Mouse (Mus musculus) forebrain, embryonic 13.5 days (tissue): ENCODE measurements around the gene Fgfr1op2. TPM values are rescaled to one million over a fixed set of nuclear protein-coding genes. Genes with fewer than 3 reads are reported as not detected.
A peak's percentile ranks its signal among the peaks of the same experiment; 100 is the strongest.
"Not testable (repeated sequence)": the region's sequence is repeated elsewhere in the genome, so short reads cannot be mapped to it uniquely, and the experiment has no call there.

Experiments used
- ATAC-seq: fragments of 200-750 bp; cut with Nextera tagmentation; 2 replicates; pipeline ENCODE4 v1.8.0; 2017
- H3K27ac ChIP-seq: fragments of 300-500 bp; sonication (generic); 2 replicates; pipeline ENCODE4 v1.5.1; 2015; ENCODE audit warnings: inconsistent platforms, mild to moderate bottlenecking, moderate library complexity
- H3K27me3 ChIP-seq: fragments of 300-500 bp; sonication (generic); 2 replicates; pipeline ENCODE4 v1.6.1; 2015; ENCODE audit warnings: mild to moderate bottlenecking, inconsistent platforms
- H3K36me3 ChIP-seq: fragments of 300-500 bp; sonication (generic); 2 replicates; pipeline ENCODE4 v1.6.1; 2015; ENCODE audit warnings: mild to moderate bottlenecking, inconsistent platforms; ENCODE audit not compliant: poor library complexity, severe bottlenecking
- H3K4me1 ChIP-seq: fragments of 300-500 bp; sonication (generic); 2 replicates; pipeline ENCODE4 v1.6.1; 2015; ENCODE audit warnings: inconsistent platforms
- H3K4me2 ChIP-seq: fragments of 300-500 bp; sonication (generic); 2 replicates; pipeline ENCODE4 v1.6.1; 2015; ENCODE audit warnings: inconsistent platforms, mild to moderate bottlenecking, moderate library complexity
- H3K4me3 ChIP-seq: fragments of 300-500 bp; sonication (generic); 2 replicates; pipeline ENCODE4 v1.5.1; 2015; ENCODE audit warnings: mild to moderate bottlenecking, inconsistent platforms
- H3K9ac ChIP-seq: fragments of 300-500 bp; sonication (generic); 2 replicates; pipeline ENCODE4 v1.6.1; 2015; ENCODE audit warnings: mild to moderate bottlenecking, inconsistent platforms
- H3K9me3 ChIP-seq: fragments of 300-500 bp; sonication (generic); replicated peaks from 2 replicates; pipeline ENCODE4 v1.6.1; 2016; ENCODE audit warnings: inconsistent platforms
- WGBS: fragments of 180-500 bp; shearing (Covaris S2); methylation state at CpG from one replicate; pipeline ENCODE4 v1.1.7; 2015; 5-methylcytosine and 5-hydroxymethylcytosine counted together
- polyA plus RNA-seq: library from polyadenylated mRNA; unstranded; fragments of >200 nt; fragmentation: Nextera tagmentation; extraction: Ambion mirVana; gene quantifications from 2 replicates; pipeline ENCODE4 v1.2.1, GENCODE M21; 2015

Fgfr1op2 gene
- polyA plus RNA-seq, 1 experiment from 2014 or later = 64.5 TPM

DNA sequence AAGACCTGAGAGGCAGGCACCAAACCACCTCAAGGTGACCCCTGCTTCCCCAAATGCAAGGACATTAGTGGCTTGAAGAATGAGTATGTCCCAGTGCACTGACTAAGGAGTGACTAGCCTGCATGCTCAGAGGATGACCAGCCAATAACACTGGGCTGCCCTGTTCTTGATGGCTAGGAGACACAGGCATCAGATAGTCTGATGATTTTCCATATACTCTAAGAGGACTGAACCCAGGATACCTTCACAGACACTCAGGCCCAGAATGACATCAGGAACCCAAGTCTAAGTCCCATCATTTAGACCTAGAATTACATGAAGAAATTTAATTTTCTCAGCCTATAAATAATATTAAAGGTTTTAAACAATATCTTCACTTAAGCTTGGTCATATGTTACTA, 25.7 kb upstream of the Fgfr1op2 start:
- Histone ChIP-seq H3K4me2 (no peak overlapping the region), H3K27ac (no peak overlapping the region), H3K4me3 (no peak overlapping the region), H3K36me3 (peaks cover 88% of the 10 kb centered on the region), H3K9me3 (no peaks in the 10 kb centered on the region), H3K27me3 (no peaks in the 10 kb centered on the region), H3K9ac (no peak overlapping the region), H3K4me1 (no peaks in the 10 kb centered on the region)
- ATAC-seq = no peak

DNA sequence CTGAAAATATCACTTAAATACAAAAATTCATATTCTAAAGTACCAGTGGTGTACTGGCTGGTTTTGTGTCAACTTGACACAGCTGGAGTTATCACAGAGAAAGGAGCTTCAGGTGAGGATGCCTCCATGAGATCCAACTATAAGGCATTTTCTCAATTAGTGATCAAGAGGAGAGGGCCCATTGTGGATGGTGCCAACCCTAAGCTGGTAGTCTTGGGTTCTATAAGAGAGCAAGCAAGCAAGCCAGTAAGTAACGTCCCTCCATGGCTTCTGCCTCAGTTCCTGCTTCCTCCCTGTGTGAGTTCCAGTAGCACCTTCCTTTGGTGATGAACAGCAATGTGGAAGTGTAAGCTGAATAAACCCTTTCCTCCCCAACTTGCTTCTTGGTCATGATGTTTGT, 14.5 kb upstream of the Fgfr1op2 start:
- not testable (repeated sequence) for H3K4me3 ChIP-seq, H3K27me3 ChIP-seq, H3K9me3 ChIP-seq, ATAC-seq, H3K9ac ChIP-seq, H3K4me2 ChIP-seq, H3K27ac ChIP-seq, H3K4me1 ChIP-seq
- H3K36me3 ChIP-seq = peaks cover 60% of the 10 kb centered on the region
- WGBS = 80% methylated on average over 1 of the region's 1 CpGs

DNA sequence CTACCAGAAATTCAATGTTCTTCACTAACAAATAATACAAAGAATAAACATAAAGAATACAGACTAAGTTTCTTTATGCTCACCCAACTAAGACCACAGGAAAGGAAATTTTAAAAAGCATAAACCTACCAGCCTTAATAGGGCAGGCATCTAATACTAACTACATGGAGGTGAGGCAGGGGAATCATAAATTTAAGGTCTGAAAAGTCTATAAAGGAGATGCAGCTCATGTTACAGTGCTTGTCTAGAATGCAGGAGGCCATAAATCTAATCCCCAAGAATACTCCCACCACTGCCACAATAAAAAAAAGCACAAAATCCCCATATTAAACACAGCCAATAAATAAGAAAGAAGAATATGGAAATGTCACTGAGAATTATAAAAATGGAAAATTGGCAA, 4.9 kb upstream of the Fgfr1op2 start:
- H3K4me1 ChIP-seq = peaks cover 22% of the 10 kb centered on the region
- no peaks in the 10 kb centered on the region for H3K9me3 ChIP-seq
- ATAC-seq = no peak
- H3K4me2 ChIP-seq = no peak overlapping the region
- H3K9ac ChIP-seq = no peak overlapping the region
- no peaks in the 10 kb centered on the region for H3K27me3 ChIP-seq
- no peak overlapping the region for H3K4me3 ChIP-seq
- no peak overlapping the region for H3K27ac ChIP-seq
- H3K36me3 ChIP-seq = 0 out of 2 replicates have a peak, but pooled peaks cover 9% of the 10 kb centered on the region

DNA sequence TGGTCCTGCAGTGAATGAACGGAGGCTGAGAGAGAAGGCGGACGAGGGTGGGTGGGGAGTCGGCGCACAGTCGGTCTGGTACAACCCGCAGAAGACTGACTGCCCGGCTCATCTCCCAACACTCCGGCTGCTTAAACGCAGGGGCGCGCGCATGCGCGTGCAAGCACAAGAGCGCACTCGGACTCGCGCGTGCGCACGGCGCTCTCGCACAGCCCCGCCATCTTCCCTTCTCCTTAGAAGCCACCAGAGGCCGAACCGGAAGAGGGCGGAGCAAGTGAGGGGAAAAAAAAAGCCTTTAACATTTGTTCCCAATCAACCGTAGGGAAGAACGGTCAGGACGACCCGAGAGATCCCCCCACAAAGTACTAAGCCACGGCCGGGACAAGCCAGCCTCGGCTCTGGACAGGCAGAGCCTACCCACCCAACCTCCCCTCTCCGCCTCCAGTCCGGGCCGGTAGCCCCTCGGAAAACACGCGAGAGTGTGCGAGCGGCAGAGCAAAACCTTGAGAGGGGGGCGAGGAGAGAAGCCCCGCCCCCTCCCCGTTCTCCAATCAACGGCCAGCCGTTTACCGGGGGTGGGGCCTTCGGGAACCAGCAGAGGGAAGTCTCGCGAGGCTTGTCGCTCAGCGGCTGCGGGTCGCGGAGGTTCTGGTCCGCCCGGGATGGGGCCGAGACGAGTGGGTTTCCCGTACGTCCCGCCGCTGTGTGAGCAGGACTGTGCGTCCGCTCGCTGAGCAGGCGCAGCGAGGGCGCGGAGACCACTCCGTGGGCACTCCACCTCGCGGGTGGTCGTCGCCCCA, 507 bp downstream of the Fgfr1op2 start, which contains the start of gene Ints13:
Ints13 (minus strand) TSS at position 526 of the 800 bp plus-strand sequence.
- Histone ChIP-seq H3K4me3 (peak within 1 kb of the TSS; percentile 92), H3K9me3 (no peaks in the 10 kb centered on the region), H3K27ac (peak within 1 kb of the TSS; percentile 93), H3K27me3 (no peaks in the 10 kb centered on the region), H3K36me3 (no peaks in the 10 kb centered on the region), H3K4me1 (peaks cover 35% of the 10 kb centered on the region), H3K9ac (peak within 1 kb of the TSS; percentile 93), H3K4me2 (peak within 1 kb of the TSS; percentile 84)
- ATAC-seq = peak; percentile 96
- WGBS = under 1% methylated on average over 70 of the region's 77 CpGs

DNA sequence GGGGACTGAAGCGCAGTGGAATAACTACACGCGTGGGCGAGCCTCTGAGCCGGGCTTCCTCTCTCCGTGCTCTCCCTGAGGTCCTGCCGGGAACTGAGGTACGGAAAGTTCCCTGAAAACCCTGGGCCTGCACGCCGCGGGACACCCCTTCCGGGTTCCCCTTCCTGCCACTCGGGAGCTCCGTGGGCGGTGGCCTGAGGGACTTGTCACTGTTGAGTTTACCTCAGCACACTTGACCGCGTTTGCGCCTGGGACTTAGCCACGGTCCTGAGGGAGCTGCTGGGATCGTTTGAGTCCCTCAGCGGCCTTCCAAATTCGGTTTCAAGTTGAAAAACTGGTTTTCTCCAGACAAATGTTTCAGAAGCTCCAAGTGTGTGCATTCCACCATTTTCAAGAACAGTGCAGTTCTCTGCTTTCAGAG, 1.1 kb downstream of the Fgfr1op2 start:
- 1% methylated on average over 22 of the region's 22 CpGs for WGBS

DNA sequence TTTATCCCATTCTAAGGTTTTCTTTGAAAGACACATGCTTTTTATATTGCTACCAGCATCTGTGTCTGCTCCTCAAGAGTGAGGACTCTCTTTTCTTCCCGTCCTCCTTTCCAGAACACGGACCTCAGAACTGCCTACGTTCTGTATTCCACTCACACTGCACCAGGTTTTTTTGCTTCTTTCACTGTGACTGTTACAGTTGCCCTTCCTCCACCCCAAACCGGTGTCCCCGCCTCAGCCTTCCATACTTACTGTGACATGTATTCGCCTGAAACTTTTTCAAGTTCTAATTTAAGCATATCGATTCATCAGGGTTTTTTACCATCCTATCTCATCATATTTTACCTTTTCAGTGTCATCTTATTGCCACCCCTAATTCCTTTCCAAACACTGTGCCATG, 1.6 kb downstream of the Fgfr1op2 start:
- Histone ChIP-seq H3K9ac (peak overlapping the region; percentile 93), H3K4me1 (peaks cover 35% of the 10 kb centered on the region), H3K4me2 (peak overlapping the region; percentile 84), H3K4me3 (peak overlapping the region; percentile 92), H3K9me3 (no peaks in the 10 kb centered on the region), H3K27me3 (no peaks in the 10 kb centered on the region), H3K27ac (0 out of 2 replicates have a peak overlapping the region, but pooled peaks have one; percentile 93), H3K36me3 (no peaks in the 10 kb centered on the region)
- WGBS = 13% methylated on average over 7 of the region's 7 CpGs
- no peak for ATAC-seq

More for the DNA sequence above, 1.1 kb downstream of the Fgfr1op2 start:
- Histone ChIP-seq H3K9me3 (no peaks in the 10 kb centered on the region), H3K4me2 (peak overlapping the region; percentile 84), H3K4me1 (peaks cover 35% of the 10 kb centered on the region), H3K27ac (peak overlapping the region; percentile 93), H3K4me3 (peak overlapping the region; percentile 92), H3K27me3 (no peaks in the 10 kb centered on the region), H3K36me3 (no peaks in the 10 kb centered on the region), H3K9ac (peak overlapping the region; percentile 93)
- no peak for ATAC-seq

DNA sequence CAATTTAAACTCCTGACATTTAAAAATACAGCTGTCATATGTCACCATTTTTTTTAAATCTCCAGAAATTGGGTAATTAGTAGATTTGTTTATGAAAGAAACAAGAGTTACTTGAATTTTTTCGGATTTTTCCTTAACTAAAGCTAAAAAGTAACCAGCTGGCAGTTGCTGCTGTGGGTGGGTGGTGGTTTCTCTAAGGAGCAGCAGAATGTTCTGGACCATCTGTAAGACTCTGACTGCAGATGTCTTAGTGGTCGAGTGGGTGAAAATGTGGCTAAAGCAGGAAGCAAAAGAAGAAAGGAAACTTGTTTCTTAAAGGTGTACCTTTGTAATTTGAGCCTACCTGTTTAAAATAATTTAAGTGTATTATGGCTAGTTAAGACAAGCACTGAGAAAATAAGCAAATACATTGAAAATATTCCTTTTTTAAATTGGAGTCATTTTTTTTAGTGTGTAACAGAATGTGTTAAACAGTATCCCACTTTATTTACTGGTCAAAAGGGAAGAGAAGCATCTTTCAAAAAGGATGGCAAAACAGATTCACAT, 3.5 kb downstream of the Fgfr1op2 start:
- Histone ChIP-seq H3K9ac (no peak overlapping the region), H3K36me3 (peaks cover under 1% of the 10 kb centered on the region; the same call in 1 of the 2 replicates), H3K9me3 (no peaks in the 10 kb centered on the region), H3K27ac (no peak overlapping the region), H3K4me1 (peaks cover 26% of the 10 kb centered on the region), H3K27me3 (no peaks in the 10 kb centered on the region), H3K4me2 (no peak overlapping the region), H3K4me3 (no peak overlapping the region)
- ATAC-seq = no peak
- WGBS = 43% methylated on average over 2 of the region's 2 CpGs

DNA sequence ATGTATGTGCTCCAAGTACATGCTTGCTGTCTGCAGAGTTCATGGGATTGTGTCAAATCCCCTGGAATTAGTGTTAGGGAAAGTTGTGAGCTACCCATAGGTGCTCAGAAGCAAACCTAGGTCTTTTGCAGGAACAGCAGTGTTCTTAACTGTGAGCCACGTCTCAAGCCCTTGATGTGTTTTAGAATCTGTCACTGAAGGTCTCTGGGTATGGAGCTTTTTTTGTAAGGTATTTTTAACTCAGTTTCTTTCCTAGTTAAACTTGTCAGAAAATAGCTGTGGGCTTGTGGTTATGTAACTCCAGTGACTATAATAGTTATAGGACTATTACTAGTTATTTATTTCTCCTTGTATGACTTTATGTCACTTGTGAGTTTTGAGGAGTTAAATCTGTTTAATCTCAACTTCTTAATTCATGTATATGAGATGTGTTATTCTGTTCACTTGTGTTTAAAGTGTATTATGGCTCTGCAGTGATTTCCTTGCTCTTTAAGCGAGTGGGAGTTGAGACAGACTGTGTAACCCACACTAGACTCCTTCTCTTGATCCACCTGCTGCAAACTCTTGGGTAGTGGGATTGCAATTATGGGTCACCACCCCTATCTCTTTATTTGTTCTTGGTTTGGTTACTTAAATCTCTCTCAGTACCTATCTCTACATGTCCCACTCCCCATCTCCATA, 6.5 kb downstream of the Fgfr1op2 start:
- Histone ChIP-seq H3K27me3 (no peaks in the 10 kb centered on the region), H3K9me3 (no peaks in the 10 kb centered on the region), H3K4me2 (no peak overlapping the region), H3K4me3 (no peak overlapping the region), H3K27ac (no peak overlapping the region), H3K9ac (no peak overlapping the region), H3K4me1 (peaks cover 11% of the 10 kb centered on the region), H3K36me3 (peaks cover 26% of the 10 kb centered on the region)
- ATAC-seq = no peak
- 84% methylated on average over 2 of the region's 2 CpGs for WGBS

DNA sequence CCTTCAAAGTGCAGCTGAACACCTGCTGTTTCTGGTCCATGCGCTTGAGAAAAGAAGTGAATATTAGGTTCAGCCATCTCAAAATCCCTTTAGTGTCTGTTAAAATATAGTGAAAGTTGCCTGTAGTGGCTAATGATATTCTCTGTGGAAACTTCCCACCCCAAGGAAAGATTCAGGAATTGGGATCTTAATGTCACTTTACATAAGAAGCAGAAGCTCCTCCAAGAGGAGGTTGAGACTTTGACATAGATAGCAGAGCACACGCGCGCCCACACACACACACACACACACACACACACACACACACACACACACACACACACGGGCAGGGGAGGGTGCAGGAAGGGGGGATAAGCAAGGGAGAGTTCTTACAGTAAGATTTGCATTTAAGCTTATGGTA, 8.1 kb downstream of the Fgfr1op2 start:
- peaks cover 42% of the 10 kb centered on the region for H3K36me3 ChIP-seq
- H3K4me3 ChIP-seq = no peak overlapping the region
- H3K9ac ChIP-seq = no peak overlapping the region
- WGBS = 95% methylated on average over 5 of the region's 5 CpGs
- H3K4me2 ChIP-seq = no peak overlapping the region
- H3K27me3 ChIP-seq = no peaks in the 10 kb centered on the region
- no peak overlapping the region for H3K27ac ChIP-seq
- no peaks in the 10 kb centered on the region for H3K4me1 ChIP-seq
- no peaks in the 10 kb centered on the region for H3K9me3 ChIP-seq
- ATAC-seq = no peak

DNA sequence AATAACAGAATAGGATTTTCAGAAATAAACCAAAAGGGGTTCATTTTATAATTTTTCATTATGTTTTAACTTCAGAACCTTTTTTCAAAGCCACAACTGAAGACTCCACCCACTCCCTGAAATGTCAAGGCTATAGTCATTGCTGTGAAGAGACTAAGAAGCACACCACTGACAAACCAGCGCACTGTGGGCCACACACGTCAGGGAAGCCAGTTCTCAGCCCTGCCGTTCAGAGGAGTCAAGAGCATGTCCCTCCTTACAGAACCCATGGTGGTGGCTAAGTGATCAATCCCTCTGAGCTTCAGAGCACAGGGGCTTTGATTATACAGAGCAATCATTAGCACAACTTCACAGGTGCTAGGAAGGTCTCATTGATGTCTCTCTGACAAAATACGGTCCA, 25.6 kb downstream of the Fgfr1op2 start:
- Histone ChIP-seq H3K27ac (no peak overlapping the region), H3K4me3 (no peak overlapping the region), H3K36me3 (peaks cover 84% of the 10 kb centered on the region), H3K9me3 (no peaks in the 10 kb centered on the region), H3K4me1 (no peaks in the 10 kb centered on the region), H3K27me3 (no peaks in the 10 kb centered on the region), H3K4me2 (no peak overlapping the region), H3K9ac (no peak overlapping the region)
- ATAC-seq = no peak
- 87% methylated on average over 4 of the region's 4 CpGs for WGBS

DNA sequence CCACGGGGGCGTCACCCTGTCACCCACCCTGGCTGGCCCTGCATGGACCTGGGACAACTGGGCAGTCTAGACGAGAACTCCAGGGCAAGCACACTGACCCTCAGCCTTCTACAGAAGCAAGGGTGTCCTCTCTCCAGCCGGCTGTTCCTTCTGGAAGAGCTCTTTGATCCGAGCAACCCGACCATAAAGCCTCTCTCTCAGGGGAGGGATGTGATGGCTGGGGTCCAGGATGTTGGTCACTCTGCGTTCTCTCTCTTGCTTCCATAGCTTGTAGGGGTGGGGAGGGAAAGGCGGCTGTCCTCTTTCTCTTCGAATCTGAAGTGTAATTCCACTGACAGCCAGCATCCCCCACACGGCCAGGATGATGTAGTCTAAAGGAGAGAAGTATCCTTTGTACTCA, 26.6 kb downstream of the Fgfr1op2 start:
- H3K36me3 ChIP-seq = peaks cover 84% of the 10 kb centered on the region
- H3K9me3 ChIP-seq = no peaks in the 10 kb centered on the region
- no peak overlapping the region for H3K27ac ChIP-seq
- H3K27me3 ChIP-seq = no peaks in the 10 kb centered on the region
- no peak for ATAC-seq
- H3K4me1 ChIP-seq = no peaks in the 10 kb centered on the region
- no peak overlapping the region for H3K9ac ChIP-seq
- H3K4me2 ChIP-seq = no peak overlapping the region
- no peak overlapping the region for H3K4me3 ChIP-seq
- 84% methylated on average over 10 of the region's 10 CpGs for WGBS

DNA sequence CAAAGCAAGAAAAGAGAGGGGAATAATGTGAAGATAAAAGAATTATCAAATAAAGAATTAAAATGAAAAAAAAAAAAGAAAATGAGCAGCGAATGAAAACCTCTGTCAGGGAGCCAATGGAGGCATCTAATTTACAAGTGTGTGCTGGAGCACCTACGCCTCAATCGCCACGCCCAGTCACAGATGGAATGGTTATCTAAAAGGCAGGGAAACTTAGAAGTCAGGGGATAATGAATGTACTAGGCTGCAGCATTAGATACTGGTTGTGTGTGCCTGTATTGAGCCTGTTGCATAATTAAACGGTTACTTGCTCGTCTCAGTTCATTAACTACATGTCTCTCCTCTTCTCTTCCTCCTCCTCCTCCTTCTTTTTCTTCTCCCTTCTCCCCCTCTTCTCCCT, 34.4 kb downstream of the Fgfr1op2 start:
- Histone ChIP-seq H3K9ac (no peak overlapping the region), H3K27ac (no peak overlapping the region), H3K4me1 (no peaks in the 10 kb centered on the region), H3K36me3 (peaks cover 71% of the 10 kb centered on the region), H3K9me3 (no peaks in the 10 kb centered on the region), H3K27me3 (no peaks in the 10 kb centered on the region), H3K4me2 (no peak overlapping the region), H3K4me3 (no peak overlapping the region)
- ATAC-seq = no peak
- 90% methylated on average over 6 of the region's 6 CpGs for WGBS
